Mouse (Mus musculus) testis, postnatal 10 days (tissue): Measurements from ENCODE around the gene Lrch1.

Experiments
- DNase-seq: peaks from one replicate; pipeline ENCODE4 v3.0.0; 2021; ENCODE audit warnings: low spot score

The Lrch1 gene

GRCm38 (mm10) chr14:74893085-74893648 lies 54.5 kb downstream of the Lrch1 start:
- no peak for DNase-seq

GRCm38 (mm10) chr14:74889304-74889703 lies 58.4 kb downstream of the Lrch1 start:
- DNase-seq, result no peak

- no peak for DNase-seq
Observed at GRCm38 (mm10) chr14:74888103-74888502, 59.6 kb downstream of the Lrch1 start.

GRCm38 (mm10) chr14:74886453-74886852 lies 61.2 kb downstream of the Lrch1 start:
- no peak for DNase-seq

- DNase-seq, result no peak
Observed at GRCm38 (mm10) chr14:74884920-74885319, 62.8 kb downstream of the Lrch1 start.

GRCm38 (mm10) chr14:74884024-74884680 lies 63.5 kb downstream of the Lrch1 start:
- peak; percentile 77 for DNase-seq

GRCm38 (mm10) chr14:74883204-74883603 lies 64.5 kb downstream of the Lrch1 start:
- no peak for DNase-seq

GRCm38 (mm10) chr14:74882754-74883153 lies 64.9 kb downstream of the Lrch1 start:
- DNase-seq, result no peak

GRCm38 (mm10) chr14:74880868-74881267 lies 66.8 kb downstream of the Lrch1 start:
- no peak for DNase-seq

GRCm38 (mm10) chr14:74879480-74879879 lies 68.2 kb downstream of the Lrch1 start:
- no peak for DNase-seq

GRCm38 (mm10) chr14:74877287-74877686 lies 70.4 kb downstream of the Lrch1 start:
- DNase-seq, result no peak

- DNase-seq, result no peak
Observed at GRCm38 (mm10) chr14:74871220-74871619, 76.5 kb downstream of the Lrch1 start.

GRCm38 (mm10) chr14:74868902-74869230 lies 78.8 kb downstream of the Lrch1 start:
- DNase-seq, result no peak

GRCm38 (mm10) chr14:74868188-74868901 lies 79.3 kb downstream of the Lrch1 start:
- no peak for DNase-seq

GRCm38 (mm10) chr14:74867076-74868042 lies 80.3 kb downstream of the Lrch1 start:
- DNase-seq, result no peak

- no peak for DNase-seq
Observed at GRCm38 (mm10) chr14:74865738-74866137, 81.9 kb downstream of the Lrch1 start.

- no peak for DNase-seq
Observed at GRCm38 (mm10) chr14:74864805-74865483, 82.7 kb downstream of the Lrch1 start.

GRCm38 (mm10) chr14:74861456-74861855 lies 86.2 kb downstream of the Lrch1 start:
- DNase-seq, result no peak

GRCm38 (mm10) chr14:74859154-74859553 lies 88.5 kb downstream of the Lrch1 start:
- no peak for DNase-seq

- no peak for DNase-seq
Observed at GRCm38 (mm10) chr14:74855429-74855828, 92.2 kb downstream of the Lrch1 start.

- no peak for DNase-seq
Observed at GRCm38 (mm10) chr14:74853759-74854100, 93.9 kb downstream of the Lrch1 start.
